Mouse (Mus musculus): Measurements from ENCODE around the gene 3110082J24Rik. TPM values are rescaled to one million over a fixed set of nuclear protein-coding genes. Genes with fewer than 3 reads are reported as not detected.

Gene 3110082J24Rik
- polyA plus RNA-seq, 1 experiment from 2014 or later, result not detected

Other genes with a start within 250 kb of the 3110082J24Rik start
- gene Il6, start 93.0 kb downstream of the 3110082J24Rik start, polyA plus RNA-seq (2015; fragmentation: Nextera tagmentation; extraction: Ambion mirVana), result 0.12 and 0.23 TPM in 2 replicates
- 305 and 313 TPM in 2 replicates for gene Tyms, start 32.5 kb downstream of the 3110082J24Rik start, polyA plus RNA-seq (2015; fragmentation: Nextera tagmentation; extraction: Ambion mirVana)
- 0.55 and 0.62 TPM in 2 replicates for gene Garem2, start 925 bp downstream of the 3110082J24Rik start, polyA plus RNA-seq (2015; fragmentation: Nextera tagmentation; extraction: Ambion mirVana)
- gene Hadha, start 49.1 kb upstream of the 3110082J24Rik start, polyA plus RNA-seq (2015; fragmentation: Nextera tagmentation; extraction: Ambion mirVana), result 149 and 156 TPM in 2 replicates
- gene Hadhb, start 49.2 kb upstream of the 3110082J24Rik start, polyA plus RNA-seq (2015; fragmentation: Nextera tagmentation; extraction: Ambion mirVana), result 157 TPM in 2 replicates
- 0.17 and 0.26 TPM in 2 replicates for gene Adgrf3, start 99.6 kb upstream of the 3110082J24Rik start, polyA plus RNA-seq (2015; fragmentation: Nextera tagmentation; extraction: Ambion mirVana)
- gene Selenoi, start 126.5 kb upstream of the 3110082J24Rik start, polyA plus RNA-seq (2015; fragmentation: Nextera tagmentation; extraction: Ambion mirVana), result 14.0 and 14.3 TPM in 2 replicates
- 0.30 and 0.84 TPM in 2 replicates for gene Drc1, start 175.3 kb upstream of the 3110082J24Rik start, polyA plus RNA-seq (2015; fragmentation: Nextera tagmentation; extraction: Ambion mirVana)

Measured in kidney, embryonic 15.5 days (tissue).